Mouse (Mus musculus): ENCODE results near the gene Hdgfl2. TPM values are rescaled to one million over a fixed set of nuclear protein-coding genes. Genes with fewer than 3 reads are reported as not detected.
"Not testable (repeated sequence)": the region's sequence is repeated elsewhere in the genome, so short reads cannot be mapped to it uniquely, and the experiment has no call there.

The Hdgfl2 gene
- polyA plus RNA-seq, 1 experiment from 2014 or later, result 38.4 TPM

GRCm38 (mm10) chr17:56077523-56077922, 1.9 kb upstream of the Hdgfl2 start:
- Histone ChIP-seq H3K27me3 (ENCODE audit: control insufficient read depth, insufficient read depth, low read length) (no peaks in the 10 kb centered on the region), H3K4me2 (replicated peaks; ENCODE audit: low read depth) (no peak overlapping the region), H3K9me3 (ENCODE audit: control insufficient read depth, low read length) (no peaks in the 10 kb centered on the region), H3K36me3 (ENCODE audit: control insufficient read depth, insufficient read depth, low read length) (peaks cover 4% of the 10 kb centered on the region), H3K4me1 (replicated peaks; ENCODE audit: control insufficient read depth, insufficient read depth) (peaks cover 11% of the 10 kb centered on the region), H3K27ac (replicated peaks) (no peak overlapping the region), H3K9ac (ENCODE audit: low read length) (no peak overlapping the region), H3K4me3 (ENCODE audit: low read depth, low read length) (no peak overlapping the region)
- TF ChIP-seq EP300 (optimal IDR thresholded peaks at IDR 0.05) (no peak), CTCF (IDR thresholded peaks at IDR 0.05; ENCODE audit: low read depth) (0 out of 2 replicates have a peak, but pooled peaks have one; percentile 8)
- 92% methylated on average over 5 of the region's 5 CpGs for WGBS
- DNase-seq (ENCODE audit: low spot score) (no peak), ATAC-seq (ENCODE audit: low FRiP score, low TSS enrichment) (no peak)

DNA sequence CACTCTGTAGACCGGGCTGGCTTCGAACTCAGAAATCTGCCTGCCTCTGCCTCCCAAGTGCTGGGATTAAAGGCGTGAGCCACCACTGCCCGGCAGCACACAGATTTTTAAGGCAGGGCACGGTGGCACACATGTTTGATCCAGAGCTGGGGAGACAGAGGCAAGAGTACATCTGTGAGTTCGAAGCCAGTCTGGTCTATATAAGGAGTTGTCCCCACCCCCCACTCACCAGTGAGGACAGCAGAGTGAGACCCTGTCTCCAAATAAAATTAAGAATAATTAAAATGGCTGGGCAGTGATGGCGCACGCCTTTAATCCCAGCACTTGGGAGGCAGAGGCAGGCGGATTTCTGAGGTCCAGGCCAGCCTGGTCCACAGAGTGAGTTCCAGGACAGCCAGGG, 1.1 kb upstream of the Hdgfl2 start:
- not testable (repeated sequence) for H3K9me3 ChIP-seq (ENCODE audit: control insufficient read depth, low read length); ATAC-seq (ENCODE audit: low FRiP score, low TSS enrichment); H3K36me3 ChIP-seq (ENCODE audit: control insufficient read depth, insufficient read depth, low read length); H3K27me3 ChIP-seq (ENCODE audit: control insufficient read depth, insufficient read depth, low read length); DNase-seq (ENCODE audit: low spot score); H3K9ac ChIP-seq (ENCODE audit: low read length)
- Histone ChIP-seq H3K4me3 (ENCODE audit: low read depth, low read length) (peak overlapping the region; percentile 18; the same call in 1 of the 2 replicates), H3K4me2 (replicated peaks; ENCODE audit: low read depth) (peak overlapping the region; percentile 23; the same call in 1 of the 2 replicates), H3K27ac (replicated peaks) (peak overlapping the region; percentile 56; the same call in 1 of the 2 replicates), H3K4me1 (replicated peaks; ENCODE audit: control insufficient read depth, insufficient read depth) (peaks cover 11% of the 10 kb centered on the region)
- WGBS, result 64% methylated on average over 9 of the region's 9 CpGs

DNA sequence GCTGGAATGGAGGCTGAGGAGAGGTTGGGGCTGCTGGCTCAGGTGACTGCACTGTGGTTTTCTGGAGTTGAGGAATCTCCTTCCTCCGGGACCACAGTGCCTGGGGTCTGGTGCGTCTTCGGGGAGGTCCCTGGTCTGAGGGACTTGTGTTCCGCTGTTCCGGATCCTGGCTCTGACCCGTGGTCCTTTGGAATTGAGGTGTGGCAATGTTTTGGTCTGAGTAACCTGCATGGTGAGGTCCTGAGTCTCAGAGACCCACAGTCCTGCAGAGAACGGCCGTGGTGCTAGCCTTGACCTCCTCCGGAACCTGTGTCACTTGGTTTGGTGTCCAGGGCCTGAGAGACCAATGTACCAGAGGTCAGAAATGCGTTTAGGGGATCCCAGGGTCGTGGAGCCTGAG, 487 bp downstream of the Hdgfl2 start:
- Histone ChIP-seq H3K9ac (ENCODE audit: low read length) (peak overlapping the region; percentile 89), H3K4me2 (replicated peaks; ENCODE audit: low read depth) (peak overlapping the region; percentile 90), H3K9me3 (ENCODE audit: control insufficient read depth, low read length) (no peaks in the 10 kb centered on the region), H3K27me3 (ENCODE audit: control insufficient read depth, insufficient read depth, low read length) (no peaks in the 10 kb centered on the region), H3K4me1 (replicated peaks; ENCODE audit: control insufficient read depth, insufficient read depth) (peaks cover 6% of the 10 kb centered on the region; the same call in 1 of the 2 replicates), H3K4me3 (ENCODE audit: low read depth, low read length) (peak overlapping the region; percentile 79), H3K36me3 (ENCODE audit: control insufficient read depth, insufficient read depth, low read length) (peaks cover 6% of the 10 kb centered on the region), H3K27ac (replicated peaks) (peak overlapping the region; percentile 81; the same call in 1 of the 2 replicates)
- TF ChIP-seq CTCF (IDR thresholded peaks at IDR 0.05; ENCODE audit: low read depth), result no peak
- TF ChIP-seq EP300 (optimal IDR thresholded peaks at IDR 0.05), result no peak
- 1% methylated on average over 11 of the region's 11 CpGs for WGBS
- DNase-seq (ENCODE audit: low spot score) (no peak), ATAC-seq (ENCODE audit: low FRiP score, low TSS enrichment) (no peak; the same call in 1 of the 2 replicates)

DNA sequence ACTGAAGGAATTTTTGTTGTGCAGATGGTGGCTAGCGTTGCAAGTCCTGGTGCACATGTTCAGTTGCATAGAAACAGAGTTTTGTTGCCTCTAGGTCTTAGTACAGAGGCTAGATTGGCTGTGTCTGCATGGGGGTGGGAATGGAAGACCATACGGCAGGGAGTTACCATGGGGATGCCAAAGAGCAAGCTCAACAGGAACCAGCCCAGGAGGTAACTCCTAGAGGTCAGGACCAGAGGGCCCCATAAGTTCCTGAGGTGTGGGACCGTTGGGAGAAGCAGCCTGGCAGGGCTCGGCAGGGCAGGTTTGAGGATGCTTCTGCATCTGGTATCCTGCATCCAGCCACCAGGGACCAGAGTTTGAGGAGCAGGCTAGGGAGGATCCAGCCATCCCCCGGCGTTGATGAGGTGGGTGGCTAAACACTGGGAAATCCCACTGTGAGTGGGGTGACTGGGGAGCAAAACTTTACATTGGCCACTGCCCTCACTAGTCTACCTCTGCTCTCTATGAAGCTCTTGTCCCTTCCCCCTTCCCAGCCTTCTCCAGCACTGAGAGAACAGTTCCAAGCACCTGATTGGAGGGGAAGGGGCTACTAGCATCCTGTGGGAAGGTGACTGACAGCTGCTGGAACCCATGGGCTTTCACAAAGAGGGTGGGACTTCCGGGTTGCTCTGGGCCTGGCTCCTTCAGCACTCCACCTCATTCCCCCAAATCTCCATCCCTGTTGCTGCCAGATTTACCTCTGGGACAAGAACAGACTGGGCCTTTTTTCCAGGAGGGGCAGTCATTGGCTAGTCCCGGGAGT, 1.5 kb downstream of the Hdgfl2 start:
- Histone ChIP-seq H3K9ac (ENCODE audit: low read length) (peak overlapping the region; percentile 41), H3K9me3 (ENCODE audit: control insufficient read depth, low read length) (no peaks in the 10 kb centered on the region), H3K27me3 (ENCODE audit: control insufficient read depth, insufficient read depth, low read length) (no peaks in the 10 kb centered on the region), H3K4me2 (replicated peaks; ENCODE audit: low read depth) (peak overlapping the region; percentile 90), H3K4me1 (replicated peaks; ENCODE audit: control insufficient read depth, insufficient read depth) (peaks cover 3% of the 10 kb centered on the region; the same call in 1 of the 2 replicates), H3K36me3 (ENCODE audit: control insufficient read depth, insufficient read depth, low read length) (peaks cover 6% of the 10 kb centered on the region), H3K4me3 (ENCODE audit: low read depth, low read length) (peak overlapping the region; percentile 79), H3K27ac (replicated peaks) (no peak overlapping the region)
- ATAC-seq (ENCODE audit: low FRiP score, low TSS enrichment) (no peak), DNase-seq (ENCODE audit: low spot score) (peak; percentile 34)
- TF ChIP-seq CTCF (IDR thresholded peaks at IDR 0.05; ENCODE audit: low read depth) (no peak), EP300 (optimal IDR thresholded peaks at IDR 0.05) (no peak)
- 8% methylated on average over 8 of the region's 8 CpGs for WGBS

DNA sequence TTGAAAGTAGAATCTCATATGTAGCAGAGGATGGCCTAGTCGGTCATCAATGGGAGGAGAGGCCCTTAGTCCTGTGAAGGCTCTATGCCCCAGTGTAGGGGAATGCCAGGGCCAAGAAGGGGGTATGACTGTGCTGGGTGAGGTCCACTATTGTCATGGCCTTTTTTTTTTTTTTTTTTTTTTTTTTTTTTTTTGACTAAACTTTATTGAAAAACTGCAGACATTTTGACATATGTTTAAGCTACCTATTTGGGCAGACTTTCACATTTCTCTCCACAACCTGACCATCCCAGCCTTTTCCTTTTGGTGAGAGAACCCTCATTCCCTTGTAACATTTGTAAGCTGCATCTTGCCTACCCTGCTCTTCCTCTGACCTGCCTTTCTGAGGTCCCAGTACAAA, 12.9 kb downstream of the Hdgfl2 start:
- peaks cover 7% of the 10 kb centered on the region; the same call in 1 of the 2 replicates for H3K36me3 ChIP-seq (ENCODE audit: control insufficient read depth, insufficient read depth, low read length)

GRCm38 (mm10) chr17:56092794-56093193, 13.4 kb downstream of the Hdgfl2 start:
- 77% methylated on average over 1 of the region's 1 CpGs for WGBS
- no peak for DNase-seq (ENCODE audit: low spot score)
- no peaks in the 10 kb centered on the region for H3K9me3 ChIP-seq (ENCODE audit: control insufficient read depth, low read length)
- peak overlapping the region; percentile 36; the same call in 1 of the 2 replicates for H3K27ac ChIP-seq (replicated peaks)
- no peak overlapping the region for H3K4me2 ChIP-seq (replicated peaks; ENCODE audit: low read depth)
- peaks cover 11% of the 10 kb centered on the region; the same call in 1 of the 2 replicates for H3K36me3 ChIP-seq (ENCODE audit: control insufficient read depth, insufficient read depth, low read length)
- ATAC-seq (ENCODE audit: low FRiP score, low TSS enrichment), result peak; percentile 26; the same call in 1 of the 2 replicates
- H3K4me1 ChIP-seq (replicated peaks; ENCODE audit: control insufficient read depth, insufficient read depth), result no peaks in the 10 kb centered on the region
- TF ChIP-seq CTCF (IDR thresholded peaks at IDR 0.05; ENCODE audit: low read depth) (no peak), EP300 (optimal IDR thresholded peaks at IDR 0.05) (no peak)
- no peaks in the 10 kb centered on the region for H3K27me3 ChIP-seq (ENCODE audit: control insufficient read depth, insufficient read depth, low read length)
- H3K4me3 ChIP-seq (ENCODE audit: low read depth, low read length), result no peak overlapping the region
- H3K9ac ChIP-seq (ENCODE audit: low read length), result no peak overlapping the region

More for the DNA sequence above, 12.9 kb downstream of the Hdgfl2 start:
- no peak overlapping the region for H3K4me3 ChIP-seq (ENCODE audit: low read depth, low read length)
- DNase-seq (ENCODE audit: low spot score), result no peak
- peak overlapping the region; percentile 36; the same call in 1 of the 2 replicates for H3K27ac ChIP-seq (replicated peaks)
- 82% methylated on average over 1 of the region's 1 CpGs for WGBS
- H3K27me3 ChIP-seq (ENCODE audit: control insufficient read depth, insufficient read depth, low read length), result no peaks in the 10 kb centered on the region
- no peak for ATAC-seq (ENCODE audit: low FRiP score, low TSS enrichment)
- H3K9me3 ChIP-seq (ENCODE audit: control insufficient read depth, low read length), result no peaks in the 10 kb centered on the region
- H3K9ac ChIP-seq (ENCODE audit: low read length), result no peak overlapping the region
- no peak overlapping the region for H3K4me2 ChIP-seq (replicated peaks; ENCODE audit: low read depth)
- TF ChIP-seq EP300 (optimal IDR thresholded peaks at IDR 0.05) (no peak), CTCF (IDR thresholded peaks at IDR 0.05; ENCODE audit: low read depth) (no peak)
- H3K4me1 ChIP-seq (replicated peaks; ENCODE audit: control insufficient read depth, insufficient read depth), result no peaks in the 10 kb centered on the region

Data from stomach, postnatal 0 days (tissue).